Mouse (Mus musculus) liver, adult 2 months (tissue): ENCODE results near the gene Slc35a2.

ENCODE experiments used
- CTCF ChIP-seq: fragments of 200-500 bp; IDR thresholded peaks from 2 replicates; pipeline ENCODE4 v1.5.1; 2011; ENCODE audit warnings: low read depth, low read length, control low read depth
- POLR2A ChIP-seq: fragments of 200-500 bp; IDR thresholded peaks from 2 replicates; pipeline ENCODE4 v1.6.1; 2011; ENCODE audit warnings: low read length, control low read depth; ENCODE audit not compliant: insufficient read depth; ENCODE audit errors: extremely low read depth

DNA sequence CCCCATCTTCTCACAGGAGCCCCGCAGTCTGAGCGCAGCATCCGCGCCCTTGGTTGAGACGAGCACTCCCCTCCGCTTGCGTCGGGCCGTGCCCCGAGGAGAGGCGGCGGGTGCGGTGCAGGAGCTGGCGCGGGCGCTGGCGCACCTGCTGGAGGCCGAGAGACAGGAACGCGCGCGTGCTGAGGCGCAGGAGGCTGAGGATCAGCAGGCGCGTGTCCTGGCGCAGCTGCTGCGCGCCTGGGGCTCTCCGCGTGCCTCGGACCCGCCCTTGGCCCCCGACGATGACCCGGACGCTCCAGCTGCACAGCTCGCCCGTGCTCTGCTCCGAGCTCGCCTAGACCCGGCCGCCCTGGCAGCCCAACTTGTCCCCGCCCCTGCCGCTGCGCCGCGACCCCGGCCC is 38.2 kb downstream of the Slc35a2 start:
- TF ChIP-seq POLR2A (no peak), CTCF (no peak)
